Mouse (Mus musculus) hindbrain, embryonic 10.5 days (tissue): ENCODE measurements around the gene Gng7. TPM values are rescaled to one million over a fixed set of nuclear protein-coding genes. Genes with fewer than 3 reads are reported as not detected.
A peak's percentile ranks its signal among the peaks of the same experiment; 100 is the strongest.
"Not testable (repeated sequence)": the region's sequence is repeated elsewhere in the genome, so short reads cannot be mapped to it uniquely, and the experiment has no call there.

Experiments
- DNase-seq: peaks from one replicate; pipeline ENCODE4 v3.0.0-alpha.2; 2017; ENCODE audit warnings: low spot score
- H3K27ac ChIP-seq: fragments of 300-500 bp; sonication (generic); 2 replicates; pipeline ENCODE4 v1.5.1; 2016; ENCODE audit warnings: mild to moderate bottlenecking, moderate library complexity
- H3K27me3 ChIP-seq: fragments of 300-500 bp; sonication (generic); 2 replicates; pipeline ENCODE4 v1.6.1; 2016; ENCODE audit warnings: mild to moderate bottlenecking; ENCODE audit not compliant: poor library complexity, insufficient read depth, severe bottlenecking
- H3K36me3 ChIP-seq: fragments of 300-500 bp; sonication (generic); 2 replicates; pipeline ENCODE4 v1.6.1; 2016; ENCODE audit warnings: mild to moderate bottlenecking, moderate library complexity
- H3K4me1 ChIP-seq: fragments of 300-500 bp; sonication (generic); replicated peaks from 2 replicates; pipeline ENCODE4 v1.6.1; 2016; ENCODE audit warnings: mild to moderate bottlenecking
- H3K4me3 ChIP-seq: fragments of 300-500 bp; sonication (generic); 2 replicates; pipeline ENCODE4 v1.5.1; 2016; ENCODE audit warnings: mild to moderate bottlenecking, moderate library complexity
- H3K9me3 ChIP-seq: fragments of 300-500 bp; sonication (generic); 2 replicates; pipeline ENCODE4 v1.6.1; 2016; ENCODE audit warnings: mild to moderate bottlenecking, moderate library complexity
- WGBS: fragments of 180-500 bp; shearing (Covaris S2); methylation state at CpG from one replicate; pipeline ENCODE4 v1.1.7; 2016; 5-methylcytosine and 5-hydroxymethylcytosine counted together
- polyA plus RNA-seq: library from polyadenylated mRNA; unstranded; fragments of >200 nt; fragmentation: Nextera tagmentation; extraction: Ambion mirVana; gene quantifications from 2 replicates; pipeline ENCODE4 v1.2.1, GENCODE M21; 2016

Gng7 gene
- polyA plus RNA-seq, 1 experiment from 2014 or later: 8.6 TPM

DNA sequence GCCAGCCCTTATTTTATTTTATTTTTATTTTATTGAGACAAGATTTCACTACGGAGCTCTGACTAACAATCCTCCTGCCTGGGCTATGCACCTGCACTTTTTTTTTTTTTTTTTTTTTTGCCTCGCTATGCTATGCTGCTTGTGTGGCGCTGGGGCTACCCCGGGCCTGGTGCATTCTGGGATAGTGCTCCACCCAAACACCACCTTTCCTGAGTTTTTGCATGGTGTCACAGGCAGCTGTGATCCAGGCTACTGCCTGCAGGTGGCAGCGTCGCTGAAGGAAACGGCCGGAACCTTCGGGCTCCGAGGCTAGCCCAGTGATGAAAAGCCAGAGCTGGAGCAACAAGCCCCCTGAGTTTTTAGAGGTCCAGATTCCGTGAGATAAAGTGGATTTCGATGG, 16.0 kb downstream of the Gng7 start:
- H3K4me3 ChIP-seq: no peak overlapping the region
- H3K27ac ChIP-seq: no peak overlapping the region
- peaks cover 39% of the 10 kb centered on the region for H3K4me1 ChIP-seq
- peak; percentile 58 for DNase-seq
- WGBS: 19% methylated on average over 12 of the region's 12 CpGs
- H3K27me3 ChIP-seq: peaks cover 21% of the 10 kb centered on the region
- H3K9me3 ChIP-seq: no peaks in the 10 kb centered on the region
- H3K36me3 ChIP-seq: no peaks in the 10 kb centered on the region

DNA sequence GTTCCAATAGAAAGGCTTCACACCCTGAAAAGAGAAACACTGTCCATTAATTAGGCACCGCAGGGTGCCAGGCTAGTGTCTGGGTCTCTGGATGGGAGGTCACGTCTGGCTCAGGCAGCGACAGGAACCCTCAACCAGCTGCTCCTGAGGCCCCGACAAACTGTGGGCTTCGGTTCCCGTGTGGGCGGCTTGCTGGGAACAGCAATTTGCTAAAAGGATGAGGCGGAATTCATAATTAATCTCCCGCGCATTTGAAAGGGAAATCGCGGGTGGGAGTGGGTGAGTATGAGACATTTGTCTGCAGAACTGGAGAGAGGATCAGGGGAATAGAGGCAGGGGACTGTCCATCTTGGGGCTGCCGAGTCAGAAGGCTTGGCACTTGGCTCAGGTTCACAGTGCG, 16.7 kb downstream of the Gng7 start:
- peaks cover 42% of the 10 kb centered on the region for H3K4me1 ChIP-seq
- H3K36me3 ChIP-seq: no peaks in the 10 kb centered on the region
- DNase-seq: no peak
- H3K27me3 ChIP-seq: peaks cover 29% of the 10 kb centered on the region
- H3K27ac ChIP-seq: no peak overlapping the region
- no peaks in the 10 kb centered on the region for H3K9me3 ChIP-seq
- WGBS: 42% methylated on average over 14 of the region's 14 CpGs
- no peak overlapping the region for H3K4me3 ChIP-seq

DNA sequence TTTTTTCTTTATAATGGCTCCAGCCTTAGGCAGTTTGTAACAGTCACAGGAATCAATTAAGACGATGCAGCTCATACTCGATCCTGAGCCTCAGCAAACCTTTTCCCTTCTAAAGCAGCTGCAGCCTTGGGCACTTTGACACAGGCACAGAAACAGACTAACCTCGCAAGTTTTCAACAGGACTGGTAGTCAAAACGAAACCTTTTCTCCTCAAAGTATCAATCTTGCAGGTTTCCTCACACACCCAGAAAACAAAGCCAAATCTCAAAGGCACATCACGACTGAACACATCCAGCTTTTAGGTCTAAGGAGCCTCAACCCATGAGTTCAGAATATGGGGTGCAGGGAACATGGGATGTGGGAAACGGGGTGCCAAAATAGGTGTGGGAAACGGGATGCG, 17.4 kb downstream of the Gng7 start:
- Histone ChIP-seq H3K9me3 (no peaks in the 10 kb centered on the region), H3K4me1 (peaks cover 43% of the 10 kb centered on the region), H3K4me3 (no peak overlapping the region), H3K27me3 (peaks cover 33% of the 10 kb centered on the region), H3K27ac (no peak overlapping the region), H3K36me3 (no peaks in the 10 kb centered on the region)
- 85% methylated on average over 8 of the region's 8 CpGs for WGBS
- DNase-seq: no peak

DNA sequence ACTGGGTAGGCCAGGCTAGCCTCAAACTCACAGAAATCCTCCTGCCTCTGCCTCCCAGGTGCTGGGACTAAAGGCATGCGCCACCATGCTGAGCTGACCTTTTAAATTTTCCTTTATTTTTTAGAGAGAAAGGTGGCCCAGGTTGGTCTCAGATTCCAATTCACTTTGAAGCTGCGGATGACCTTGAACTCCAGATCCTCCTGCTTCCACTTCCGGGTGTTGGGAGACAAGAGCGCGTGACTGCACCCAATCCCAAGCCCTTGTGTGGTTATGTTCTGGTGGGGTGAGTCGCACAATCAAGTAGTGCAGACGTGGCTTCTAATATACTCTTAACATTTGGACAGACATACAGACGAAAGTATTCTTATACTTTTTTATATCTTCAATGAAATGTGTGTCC, 18.2 kb downstream of the Gng7 start:
- Histone ChIP-seq H3K36me3 (no peaks in the 10 kb centered on the region), H3K4me3 (no peak overlapping the region), H3K4me1 (peaks cover 38% of the 10 kb centered on the region), H3K27me3 (peaks cover 35% of the 10 kb centered on the region), H3K27ac (no peak overlapping the region), H3K9me3 (no peaks in the 10 kb centered on the region)
- 92% methylated on average over 8 of the region's 8 CpGs for WGBS
- DNase-seq: no peak

DNA sequence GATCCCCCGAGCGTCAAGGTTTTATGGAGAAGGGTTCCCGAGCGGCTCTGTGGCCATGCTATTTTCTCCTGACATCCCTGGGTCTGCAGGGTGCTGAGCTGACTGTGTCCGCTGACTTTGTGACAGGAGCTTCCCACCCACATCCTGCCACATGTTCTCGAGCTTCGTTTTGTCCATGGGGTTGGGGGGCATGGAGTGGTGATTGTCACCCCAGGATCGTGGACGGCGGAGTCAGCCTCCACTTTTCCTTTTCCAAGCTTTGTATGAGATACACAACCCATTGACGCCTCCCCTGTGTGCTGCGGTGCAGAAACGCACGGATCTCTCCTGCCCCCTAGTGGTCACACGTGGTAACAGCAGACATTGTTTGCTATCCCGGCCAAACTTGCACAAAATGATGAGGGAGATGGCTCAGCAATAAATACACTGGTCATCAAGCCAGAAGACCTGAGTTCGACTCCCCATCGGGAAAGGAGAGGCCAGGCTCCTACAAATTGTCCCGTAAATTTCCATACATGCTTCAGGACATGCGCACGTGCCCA, 19.6 kb downstream of the Gng7 start:
- Histone ChIP-seq H3K27me3 (peaks cover 31% of the 10 kb centered on the region), H3K4me3 (peak overlapping the region; percentile 5; the same call in 1 of the 2 replicates), H3K36me3 (no peaks in the 10 kb centered on the region), H3K4me1 (peaks cover 24% of the 10 kb centered on the region), H3K9me3 (no peaks in the 10 kb centered on the region), H3K27ac (no peak overlapping the region)
- DNase-seq: peak; percentile 81
- 10% methylated on average over 21 of the region's 21 CpGs for WGBS

DNA sequence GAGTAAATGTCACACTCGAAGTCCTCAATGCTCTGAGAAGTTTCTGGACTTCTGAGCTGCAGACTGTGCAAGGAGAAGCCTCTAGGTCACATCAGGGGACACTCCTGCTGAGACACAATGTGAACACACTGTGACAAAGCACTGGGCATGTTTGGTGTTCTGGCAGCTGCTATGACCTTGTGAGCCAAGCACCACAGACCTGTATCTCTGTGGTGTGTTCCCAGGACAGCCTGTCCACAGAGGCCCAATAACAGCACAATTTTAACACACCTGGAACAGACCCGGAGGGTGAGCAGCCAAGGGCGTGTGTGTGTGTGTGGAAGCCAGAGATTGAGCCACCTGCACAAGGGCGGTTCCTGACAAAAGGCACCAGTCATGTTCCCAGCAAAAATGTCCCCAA, 20.1 kb downstream of the Gng7 start:
- WGBS: 60% methylated on average over 4 of the region's 4 CpGs
- H3K9me3 ChIP-seq: no peaks in the 10 kb centered on the region
- H3K36me3 ChIP-seq: no peaks in the 10 kb centered on the region
- no peak overlapping the region for H3K27ac ChIP-seq
- H3K27me3 ChIP-seq: peaks cover 31% of the 10 kb centered on the region
- no peak overlapping the region for H3K4me3 ChIP-seq
- H3K4me1 ChIP-seq: peaks cover 19% of the 10 kb centered on the region
- no peak for DNase-seq

DNA sequence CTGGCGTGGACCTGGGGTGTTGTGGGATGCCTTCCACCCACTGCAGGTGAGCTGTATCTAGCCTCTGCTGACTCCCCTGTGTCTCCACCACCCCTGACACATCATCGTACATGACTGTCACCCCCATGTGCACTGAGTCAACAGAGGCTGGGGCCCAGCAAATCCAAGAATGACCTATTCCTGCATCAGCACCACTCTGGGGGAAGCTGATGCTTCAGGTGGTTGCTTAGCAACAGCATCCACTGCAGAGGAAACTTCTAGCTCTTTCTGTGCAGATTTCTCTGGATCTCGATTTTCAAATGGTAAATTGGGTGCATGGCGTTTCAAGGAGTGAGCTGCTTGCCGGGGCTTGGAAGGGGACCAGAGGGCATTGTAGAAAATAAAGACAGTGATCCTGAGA, 21.5 kb downstream of the Gng7 start:
- H3K27ac ChIP-seq: no peak overlapping the region
- H3K36me3 ChIP-seq: no peaks in the 10 kb centered on the region
- H3K27me3 ChIP-seq: peaks cover 39% of the 10 kb centered on the region
- WGBS: 63% methylated on average over 5 of the region's 5 CpGs
- H3K4me3 ChIP-seq: no peak overlapping the region
- no peaks in the 10 kb centered on the region for H3K9me3 ChIP-seq
- DNase-seq: no peak
- peaks cover 12% of the 10 kb centered on the region for H3K4me1 ChIP-seq

DNA sequence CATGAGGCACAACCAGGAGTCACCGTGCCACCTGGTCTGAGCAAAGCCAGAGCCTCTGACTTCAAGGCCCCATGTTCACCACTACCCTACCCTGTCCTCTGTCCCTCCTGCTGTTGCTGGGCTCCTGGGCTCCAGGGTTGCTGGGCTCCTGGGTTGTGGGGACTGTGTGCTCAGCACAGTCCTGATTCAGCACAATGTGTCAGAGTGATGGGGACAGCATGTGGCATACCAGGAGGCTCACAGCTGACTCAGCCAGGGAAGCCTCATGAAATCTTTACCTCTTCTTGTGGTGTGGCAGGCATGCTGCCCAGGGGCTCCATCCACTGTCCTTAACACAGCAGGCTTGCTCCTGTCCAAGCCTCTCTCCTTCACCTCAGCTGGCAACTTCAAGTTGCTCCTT, 22.8 kb downstream of the Gng7 start:
- Histone ChIP-seq H3K36me3 (no peaks in the 10 kb centered on the region), H3K9me3 (no peaks in the 10 kb centered on the region), H3K4me1 (peaks cover 9% of the 10 kb centered on the region), H3K4me3 (no peak overlapping the region), H3K27ac (no peak overlapping the region), H3K27me3 (peaks cover 45% of the 10 kb centered on the region)
- 88% methylated on average over 1 of the region's 1 CpGs for WGBS
- no peak for DNase-seq

DNA sequence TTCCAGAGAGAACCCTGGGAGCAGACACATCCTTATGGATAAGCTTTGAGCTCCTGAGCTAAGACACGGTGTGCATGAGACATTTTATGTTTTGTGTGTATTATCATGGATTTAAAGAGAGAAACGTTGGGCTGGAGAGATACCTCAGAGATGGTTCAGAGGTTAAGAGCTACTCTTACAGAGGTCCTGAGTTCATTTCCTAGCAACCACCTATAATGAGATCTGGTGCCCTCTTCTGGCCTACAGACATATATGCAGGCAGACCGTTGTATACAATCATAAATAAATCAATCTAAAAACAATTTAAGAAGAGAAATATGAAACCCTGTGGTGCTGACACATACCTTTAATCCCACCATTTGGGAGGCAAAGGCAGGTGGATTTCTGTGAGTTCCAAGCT, 23.7 kb downstream of the Gng7 start:
- no peaks in the 10 kb centered on the region for H3K9me3 ChIP-seq
- H3K27ac ChIP-seq: no peak overlapping the region
- H3K4me1 ChIP-seq: peaks cover 9% of the 10 kb centered on the region
- H3K36me3 ChIP-seq: no peaks in the 10 kb centered on the region
- no peak overlapping the region for H3K4me3 ChIP-seq
- peaks cover 55% of the 10 kb centered on the region for H3K27me3 ChIP-seq
- WGBS: 13% methylated on average over 3 of the region's 3 CpGs
- DNase-seq: no peak

DNA sequence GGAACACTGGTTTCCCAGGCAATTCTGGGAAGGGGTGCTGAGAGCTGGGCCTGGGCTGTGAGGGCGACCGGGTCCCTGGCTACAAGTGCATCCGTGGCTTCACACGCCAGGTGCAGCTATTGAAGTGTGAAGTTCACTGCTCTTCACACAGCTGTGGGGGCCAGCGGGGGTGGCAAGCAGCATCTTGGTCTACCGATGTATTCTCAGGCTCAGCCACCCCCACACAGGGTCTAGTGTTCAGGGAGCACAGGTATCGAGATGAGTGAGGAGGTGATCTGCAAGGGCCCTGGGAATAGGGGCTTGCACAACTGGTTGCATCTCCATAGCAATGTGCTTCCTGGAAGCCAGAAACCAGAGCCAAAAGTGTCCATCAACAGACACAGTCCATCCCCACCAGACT, 24.3 kb downstream of the Gng7 start:
- Histone ChIP-seq H3K9me3 (no peaks in the 10 kb centered on the region), H3K36me3 (no peaks in the 10 kb centered on the region), H3K27me3 (peaks cover 61% of the 10 kb centered on the region), H3K4me3 (no peak overlapping the region), H3K4me1 (peaks cover 15% of the 10 kb centered on the region), H3K27ac (no peak overlapping the region)
- no peak for DNase-seq
- 73% methylated on average over 7 of the region's 7 CpGs for WGBS

DNA sequence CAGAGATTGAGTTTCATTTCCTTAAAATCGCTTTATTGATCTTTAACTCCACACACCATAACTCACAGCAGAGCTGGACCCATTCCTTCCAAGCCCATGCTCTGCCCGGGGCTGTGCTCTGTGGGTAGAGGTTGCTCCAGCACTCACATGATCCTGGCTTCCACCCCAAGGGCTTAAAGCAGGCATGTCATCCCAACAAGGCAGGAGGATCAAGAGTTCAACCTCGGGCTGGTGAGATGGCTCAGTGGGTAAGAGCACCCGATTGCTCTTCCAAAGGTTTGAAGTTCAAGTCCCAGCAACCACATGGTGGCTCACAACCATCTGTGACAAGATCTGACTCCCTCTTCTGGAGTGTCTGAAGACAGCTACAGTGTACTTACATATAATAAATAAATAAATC, 24.9 kb downstream of the Gng7 start:
- Histone ChIP-seq H3K27me3 (peaks cover 66% of the 10 kb centered on the region), H3K4me1 (peaks cover 20% of the 10 kb centered on the region)
- not testable (repeated sequence) for H3K27ac ChIP-seq, H3K36me3 ChIP-seq, H3K4me3 ChIP-seq, DNase-seq, H3K9me3 ChIP-seq
- WGBS: 62% methylated on average over 4 of the region's 4 CpGs

DNA sequence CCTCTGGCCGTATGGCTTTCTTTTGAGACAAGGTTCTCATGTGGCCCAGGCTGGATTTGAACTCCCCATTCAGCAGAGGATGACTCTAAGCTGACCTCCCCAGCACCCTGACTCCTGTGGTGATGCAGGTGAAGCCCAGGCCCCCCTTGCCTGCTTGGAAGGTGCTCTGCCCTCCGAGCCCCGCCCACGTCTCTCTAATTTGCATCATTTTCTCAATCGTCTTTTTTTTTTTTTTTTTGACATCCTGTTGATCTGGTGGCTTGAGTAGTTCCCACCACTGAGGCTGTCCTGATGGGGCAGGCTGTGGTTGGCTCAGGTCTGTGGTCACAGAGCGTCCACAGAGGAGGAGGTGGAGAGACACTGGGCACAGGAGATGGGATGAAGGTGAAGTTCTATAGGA, 25.3 kb downstream of the Gng7 start:
- Histone ChIP-seq H3K4me3 (no peak overlapping the region), H3K27me3 (peaks cover 68% of the 10 kb centered on the region), H3K9me3 (no peaks in the 10 kb centered on the region), H3K36me3 (no peaks in the 10 kb centered on the region), H3K4me1 (peaks cover 20% of the 10 kb centered on the region), H3K27ac (no peak overlapping the region)
- DNase-seq: no peak
- 65% methylated on average over 6 of the region's 6 CpGs for WGBS

DNA sequence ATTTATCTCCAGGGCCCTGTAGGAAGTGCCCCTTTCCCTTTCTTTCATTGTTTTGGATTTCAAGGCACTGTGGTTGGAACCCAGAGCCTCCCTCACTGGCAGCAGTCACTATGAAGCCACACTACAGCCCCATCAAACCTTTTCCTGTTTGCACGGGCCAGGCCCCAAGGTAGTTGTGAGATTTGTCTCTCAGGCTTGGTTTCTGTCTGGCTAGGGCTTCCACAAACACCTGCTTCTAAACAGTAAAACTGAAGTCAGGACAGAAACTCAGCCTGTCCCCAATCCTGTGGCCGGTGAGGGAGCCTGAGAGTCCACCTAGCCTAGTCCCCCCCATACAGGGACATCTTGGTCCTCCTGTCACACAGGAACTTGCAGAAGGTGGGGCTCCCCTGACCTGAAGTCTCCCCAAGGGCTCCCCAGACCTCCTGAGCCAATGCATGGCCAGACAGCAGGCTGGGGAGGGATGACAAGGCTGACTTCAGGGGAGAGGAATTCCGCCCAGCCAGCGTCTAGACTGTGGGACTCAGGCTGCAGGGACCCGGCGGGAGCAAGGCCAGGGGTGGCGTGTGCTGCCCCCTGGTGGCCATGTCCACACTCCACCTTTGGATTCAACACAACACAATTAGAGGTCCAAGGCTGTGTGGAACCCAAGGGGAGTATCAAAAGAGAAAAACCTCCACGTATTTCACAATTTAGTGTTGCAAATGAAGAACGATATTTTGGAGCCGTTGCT, 26.9 kb downstream of the Gng7 start:
- Histone ChIP-seq H3K27ac (no peak overlapping the region; the same call in 1 of the 2 replicates), H3K4me3 (no peak overlapping the region), H3K27me3 (peaks cover 62% of the 10 kb centered on the region), H3K9me3 (no peaks in the 10 kb centered on the region), H3K36me3 (no peaks in the 10 kb centered on the region), H3K4me1 (peaks cover 16% of the 10 kb centered on the region)
- 12% methylated on average over 10 of the region's 10 CpGs for WGBS
- peak; percentile 87 for DNase-seq
